Mouse (Mus musculus): Measurements from ENCODE around the gene Hemk1. TPM values are rescaled to one million over a fixed set of nuclear protein-coding genes. Genes with fewer than 3 reads are reported as not detected.

Hemk1 gene
- total RNA-seq (2014; fragmentation: Nextera tagmentation) (29.6 and 42.6 TPM in 2 replicates), total RNA-seq (2017) (35.6 and 48.6 TPM in 2 replicates), polyA plus RNA-seq (2012) (9.4 and 11.0 TPM in 2 replicates)

- TF ChIP-seq CTCF (IDR thresholded peaks at IDR 0.05; ENCODE audit: low read depth, low read length) = no peak
- TF ChIP-seq POLR2AphosphoS5 (IDR thresholded peaks at IDR 0.05; ENCODE audit: insufficient replicate concordance, low read depth, low read length) = no peak
- no peak for TF ChIP-seq GATA1 (IDR thresholded peaks at IDR 0.05; ENCODE audit: borderline replicate concordance, low read length)
- no peak for TF ChIP-seq TAL1 (conservative IDR thresholded peaks at IDR 0.05; ENCODE audit: low read depth, low read length)
- peak; percentile 65 for ATAC-seq (ENCODE audit: extremely low read depth, insufficient number of reproducible peaks, low FRiP score, poor library complexity, severe bottlenecking)
- H3K4me1 ChIP-seq (ENCODE audit: insufficient read depth, low read depth, low read length) = peaks cover 78% of the 10 kb centered on the region
- peaks cover 11% of the 10 kb centered on the region for H3K27me3 ChIP-seq (ENCODE audit: insufficient read depth, low read length)
- H3K4me3 ChIP-seq (ENCODE audit: low read depth, low read length) = peak within 1 kb of the TSS; percentile 76
- H3K9me3 ChIP-seq (replicated peaks) = no peaks in the 10 kb centered on the region
- peak; percentile 58 for DNase-seq (ENCODE audit: low spot score)
- H3K36me3 ChIP-seq (replicated peaks) = peaks cover 35% of the 10 kb centered on the region
Observed at GRCm38 (mm10) chr9:107338172-107338883, at the start of gene Hemk1. TSS of gene Hemk1 (minus strand) at chr9:107338350.

GRCm38 (mm10) chr9:107387708-107388107 is 49.6 kb upstream of the Hemk1 start:
- Histone ChIP-seq H3K27me3 (ENCODE audit: insufficient read depth, low read length) (peaks cover 49% of the 10 kb centered on the region), H3K36me3 (replicated peaks) (no peaks in the 10 kb centered on the region)
- DNase-seq (ENCODE audit: low spot score) = no peak

GRCm38 (mm10) chr9:107386722-107387121 is 48.6 kb upstream of the Hemk1 start:
- Histone ChIP-seq H3K36me3 (replicated peaks) (no peaks in the 10 kb centered on the region), H3K4me3 (ENCODE audit: low read depth, low read length) (no peak overlapping the region), H3K4me1 (ENCODE audit: insufficient read depth, low read depth, low read length) (peaks cover 6% of the 10 kb centered on the region; the same call in 1 of the 2 replicates), H3K9me3 (replicated peaks) (no peaks in the 10 kb centered on the region), H3K27me3 (ENCODE audit: insufficient read depth, low read length) (peaks cover 55% of the 10 kb centered on the region)
- TF ChIP-seq GATA1 (IDR thresholded peaks at IDR 0.05; ENCODE audit: borderline replicate concordance, low read length) (no peak), CTCF (IDR thresholded peaks at IDR 0.05; ENCODE audit: low read depth, low read length) (peak; percentile 50)
- ATAC-seq (ENCODE audit: extremely low read depth, insufficient number of reproducible peaks, low FRiP score, poor library complexity, severe bottlenecking) (no peak), DNase-seq (ENCODE audit: low spot score) (no peak)

More at GRCm38 (mm10) chr9:107387708-107388107, 49.6 kb upstream of the Hemk1 start:
- ATAC-seq (ENCODE audit: extremely low read depth, insufficient number of reproducible peaks, low FRiP score, poor library complexity, severe bottlenecking) = no peak
- TF ChIP-seq GATA1 (IDR thresholded peaks at IDR 0.05; ENCODE audit: borderline replicate concordance, low read length) (no peak), GATA2 (IDR thresholded peaks at IDR 0.05; ENCODE audit: borderline replicate concordance, low read depth, low read length) (no peak), POLR2AphosphoS5 (IDR thresholded peaks at IDR 0.05; ENCODE audit: insufficient replicate concordance, low read depth, low read length) (no peak), CTCF (IDR thresholded peaks at IDR 0.05; ENCODE audit: low read depth, low read length) (no peak), TAL1 (conservative IDR thresholded peaks at IDR 0.05; ENCODE audit: low read depth, low read length) (no peak)
- Histone ChIP-seq H3K4me3 (ENCODE audit: low read depth, low read length) (no peak overlapping the region), H3K4me1 (ENCODE audit: insufficient read depth, low read depth, low read length) (peaks cover 6% of the 10 kb centered on the region; the same call in 1 of the 2 replicates), H3K9me3 (replicated peaks) (no peaks in the 10 kb centered on the region)

GRCm38 (mm10) chr9:107384396-107384795 is 46.2 kb upstream of the Hemk1 start:
- Histone ChIP-seq H3K4me3 (ENCODE audit: low read depth, low read length) (no peak overlapping the region), H3K9me3 (replicated peaks) (no peaks in the 10 kb centered on the region), H3K36me3 (replicated peaks) (no peaks in the 10 kb centered on the region), H3K27me3 (ENCODE audit: insufficient read depth, low read length) (peaks cover 46% of the 10 kb centered on the region), H3K4me1 (ENCODE audit: insufficient read depth, low read depth, low read length) (peaks cover 6% of the 10 kb centered on the region; the same call in 1 of the 2 replicates)
- no peak for TF ChIP-seq POLR2AphosphoS5 (IDR thresholded peaks at IDR 0.05; ENCODE audit: insufficient replicate concordance, low read depth, low read length)
- TF ChIP-seq GATA2 (IDR thresholded peaks at IDR 0.05; ENCODE audit: borderline replicate concordance, low read depth, low read length) = no peak
- no peak for TF ChIP-seq TAL1 (conservative IDR thresholded peaks at IDR 0.05; ENCODE audit: low read depth, low read length)
- no peak for TF ChIP-seq CTCF (IDR thresholded peaks at IDR 0.05; ENCODE audit: low read depth, low read length)
- TF ChIP-seq GATA1 (IDR thresholded peaks at IDR 0.05; ENCODE audit: borderline replicate concordance, low read length) = no peak
- ATAC-seq (ENCODE audit: extremely low read depth, insufficient number of reproducible peaks, low FRiP score, poor library complexity, severe bottlenecking) (no peak), DNase-seq (ENCODE audit: low spot score) (no peak)

GRCm38 (mm10) chr9:107381723-107382122 is 43.6 kb upstream of the Hemk1 start:
- Histone ChIP-seq H3K9me3 (replicated peaks) (no peaks in the 10 kb centered on the region), H3K4me3 (ENCODE audit: low read depth, low read length) (no peak overlapping the region), H3K27me3 (ENCODE audit: insufficient read depth, low read length) (peaks cover 42% of the 10 kb centered on the region), H3K4me1 (ENCODE audit: insufficient read depth, low read depth, low read length) (no peaks in the 10 kb centered on the region; the same call in 1 of the 2 replicates), H3K36me3 (replicated peaks) (no peaks in the 10 kb centered on the region)
- DNase-seq (ENCODE audit: low spot score) (no peak), ATAC-seq (ENCODE audit: extremely low read depth, insufficient number of reproducible peaks, low FRiP score, poor library complexity, severe bottlenecking) (0 out of 2 replicates have a peak, but pooled peaks have one; percentile 15)
- no peak for TF ChIP-seq GATA2 (IDR thresholded peaks at IDR 0.05; ENCODE audit: borderline replicate concordance, low read depth, low read length)
- no peak for TF ChIP-seq CTCF (IDR thresholded peaks at IDR 0.05; ENCODE audit: low read depth, low read length)
- no peak for TF ChIP-seq POLR2AphosphoS5 (IDR thresholded peaks at IDR 0.05; ENCODE audit: insufficient replicate concordance, low read depth, low read length)

GRCm38 (mm10) chr9:107377961-107378512 is 39.9 kb upstream of the Hemk1 start:
- DNase-seq (ENCODE audit: low spot score) (no peak), ATAC-seq (ENCODE audit: extremely low read depth, insufficient number of reproducible peaks, low FRiP score, poor library complexity, severe bottlenecking) (no peak)

More at GRCm38 (mm10) chr9:107377961-107378512, 39.9 kb upstream of the Hemk1 start:
- TF ChIP-seq CTCF (IDR thresholded peaks at IDR 0.05; ENCODE audit: low read depth, low read length) (no peak), POLR2AphosphoS5 (IDR thresholded peaks at IDR 0.05; ENCODE audit: insufficient replicate concordance, low read depth, low read length) (no peak), GATA2 (IDR thresholded peaks at IDR 0.05; ENCODE audit: borderline replicate concordance, low read depth, low read length) (no peak), TAL1 (conservative IDR thresholded peaks at IDR 0.05; ENCODE audit: low read depth, low read length) (no peak), GATA1 (IDR thresholded peaks at IDR 0.05; ENCODE audit: borderline replicate concordance, low read length) (no peak)
- peaks cover 35% of the 10 kb centered on the region for H3K27me3 ChIP-seq (ENCODE audit: insufficient read depth, low read length)
- H3K36me3 ChIP-seq (replicated peaks) = no peaks in the 10 kb centered on the region
- peaks cover 28% of the 10 kb centered on the region for H3K4me1 ChIP-seq (ENCODE audit: insufficient read depth, low read depth, low read length)
- no peak overlapping the region for H3K4me3 ChIP-seq (ENCODE audit: low read depth, low read length)
- no peaks in the 10 kb centered on the region for H3K9me3 ChIP-seq (replicated peaks)
